Mouse (Mus musculus): ENCODE measurements at regions not wholly inside any gene's neighbourhood (a gene's known extent, or its start where the extent isn't known, plus 50 kb on each side); places are given as distances from the start of the nearest gene placed in this dataset.

DNA sequence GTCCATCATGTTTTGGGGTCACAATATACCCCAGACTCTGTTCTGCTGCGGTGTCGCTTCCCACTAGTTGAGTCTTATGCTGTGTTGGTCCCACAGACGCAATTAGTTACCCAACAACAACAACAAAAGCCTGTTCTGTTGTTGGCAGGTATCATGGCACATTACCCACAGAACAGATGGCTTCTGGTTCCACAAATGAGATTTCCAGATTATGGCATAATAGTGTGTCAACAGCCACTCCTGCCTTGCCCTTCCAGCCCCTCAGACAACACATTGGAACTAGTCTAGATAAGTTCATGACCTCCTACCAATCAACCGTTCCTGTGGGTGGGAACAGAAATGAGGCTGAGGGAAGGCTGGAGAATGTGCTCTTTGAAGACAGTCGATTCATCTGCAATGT lies 351.5 kb downstream of the Fut8 start:
- peak; percentile 40 to 43 for DNase-seq

GRCm38 (mm10) chr12:77594092-77594491 lies 356.2 kb downstream of the Fut8 start:
- DNase-seq = peak; percentile 67 to 68

GRCm38 (mm10) chr12:77594657-77595056 lies 356.7 kb downstream of the Fut8 start:
- DNase-seq = peak; percentile 47 to 64

DNA sequence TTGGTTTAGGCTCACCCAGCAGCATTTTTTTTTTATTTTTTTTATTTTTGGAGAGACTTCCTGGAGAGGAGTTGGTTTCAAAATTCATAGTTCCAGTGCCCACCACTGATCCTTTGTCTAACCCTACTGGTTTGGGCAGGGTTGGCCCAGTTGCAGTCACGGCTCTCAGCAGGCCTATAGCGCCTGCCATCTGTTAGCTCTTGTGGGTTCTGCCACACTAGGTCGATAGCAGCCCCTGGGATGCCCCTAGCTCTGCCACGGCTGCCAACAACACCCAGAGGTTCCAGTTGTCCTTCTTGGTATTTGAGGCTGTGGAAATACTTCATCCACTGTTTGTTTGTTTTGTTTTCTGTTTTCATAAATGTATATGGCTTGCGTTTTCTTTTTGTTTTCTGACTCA lies 357.9 kb downstream of the Fut8 start:
- DNase-seq = peak; percentile 60 to 87

- DNase-seq = peak; percentile 64 to 69
Observed at GRCm38 (mm10) chr12:77596676-77597075, 358.8 kb downstream of the Fut8 start.

DNA sequence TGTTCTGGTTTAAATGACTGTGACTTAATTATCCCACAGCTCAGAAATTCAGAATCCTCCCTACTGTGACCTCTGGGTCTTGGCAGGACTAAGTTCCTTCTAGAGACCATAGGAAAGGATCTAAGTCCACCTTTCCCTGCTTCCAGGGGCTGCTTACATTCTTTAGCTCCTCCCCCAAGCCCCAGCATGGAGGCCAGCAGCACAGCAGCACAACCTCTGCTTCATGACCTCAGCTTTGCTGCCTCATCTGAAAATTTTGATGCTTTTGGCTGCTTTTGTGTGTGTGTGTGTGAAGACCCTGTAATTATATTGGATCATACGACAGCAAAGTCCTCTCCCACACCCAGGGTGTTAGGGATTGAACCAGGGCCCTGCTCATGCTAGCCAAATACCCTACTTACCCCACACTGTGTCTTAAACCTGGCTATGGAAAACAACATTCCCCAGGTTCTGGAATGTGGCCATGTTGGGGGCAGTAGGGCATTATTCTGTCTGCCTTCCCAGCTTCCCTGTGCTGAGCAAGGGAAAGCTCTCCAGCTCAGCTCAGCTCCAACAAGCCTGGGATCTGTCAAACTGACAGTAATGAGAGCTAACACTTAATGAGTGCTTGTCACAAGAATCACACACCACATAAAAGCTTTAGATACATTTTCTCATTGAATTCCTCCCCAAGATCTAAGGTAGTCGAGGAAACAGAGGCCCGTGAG lies 359.9 kb downstream of the Fut8 start:
- peak; percentile 81 to 90 for DNase-seq

DNA sequence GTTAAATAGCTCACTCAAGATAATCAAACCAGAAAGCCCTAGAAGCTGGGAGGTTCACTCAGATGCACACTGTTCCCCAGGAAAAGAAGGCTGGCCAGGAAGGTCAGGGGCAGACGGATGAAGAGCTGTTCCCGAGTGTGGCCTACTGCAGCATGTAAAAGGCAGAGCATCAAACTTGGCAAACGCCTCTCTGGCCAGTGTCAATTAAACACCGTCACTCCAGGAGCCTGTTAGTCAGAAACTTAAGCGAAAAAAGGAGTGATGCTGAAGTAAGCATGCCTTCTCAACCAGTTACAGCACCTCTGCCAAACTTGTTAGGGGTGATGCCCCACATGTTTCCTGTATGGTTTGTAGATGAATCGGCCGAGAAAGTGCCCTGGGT lies 360.4 kb downstream of the Fut8 start:
- DNase-seq = peak; percentile 57 to 59

- peak; percentile 78 to 81 for DNase-seq
Observed at GRCm38 (mm10) chr12:77599391-77599790, 361.5 kb downstream of the Fut8 start.

DNA sequence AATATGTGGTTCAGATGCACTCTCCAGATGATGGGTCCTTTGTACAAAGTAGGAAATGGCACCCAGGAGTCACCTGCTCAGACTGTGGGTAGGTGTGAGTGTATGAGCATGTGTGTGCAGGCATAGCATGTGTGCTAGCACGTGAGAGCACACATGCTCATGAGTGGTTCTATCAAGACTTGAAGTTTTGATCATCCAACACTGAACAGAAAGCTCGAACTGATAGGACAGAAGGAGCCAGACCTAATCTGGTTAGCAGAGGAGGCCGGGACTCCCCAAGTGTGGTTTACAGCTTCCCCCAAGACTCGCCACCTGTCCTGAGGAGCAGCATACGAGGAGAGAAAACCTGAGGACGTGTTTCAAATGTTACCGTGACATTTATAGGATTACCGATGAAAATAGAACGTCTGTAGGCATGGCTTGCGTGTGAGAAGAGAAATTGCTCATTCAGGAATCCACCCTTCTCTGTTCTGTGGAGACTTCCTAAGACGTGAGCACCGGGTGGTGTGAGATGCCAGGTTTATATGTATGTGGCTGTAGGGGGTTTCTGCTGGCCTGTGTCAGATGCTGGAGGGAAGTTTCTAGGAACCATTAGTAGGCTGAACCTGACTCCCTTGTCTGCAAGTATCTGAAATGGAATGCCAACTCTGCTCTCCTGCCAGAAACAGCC lies 366.0 kb downstream of the Fut8 start:
- DNase-seq = no peak

- no peak for DNase-seq
Observed at GRCm38 (mm10) chr12:77617552-77617951, 379.6 kb downstream of the Fut8 start.

DNA sequence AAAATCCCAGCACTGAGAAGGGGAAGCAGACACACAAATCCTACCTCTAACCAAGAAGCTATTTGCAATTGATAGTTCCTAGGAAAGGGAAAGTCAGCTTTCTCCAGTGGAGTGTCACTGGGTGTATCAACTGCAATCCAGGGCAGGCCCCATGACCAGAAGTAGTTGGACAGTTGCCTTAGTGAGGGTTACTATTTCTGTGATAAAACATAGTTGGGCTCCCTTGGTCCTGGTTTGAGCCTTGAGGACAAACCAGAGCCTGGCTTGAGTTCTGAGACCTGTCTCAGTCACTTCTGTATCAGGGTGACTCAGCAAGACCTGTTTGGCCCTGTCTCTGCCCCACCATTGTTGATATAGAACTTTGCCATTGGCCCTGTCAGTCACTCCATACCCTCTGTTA lies 384.3 kb downstream of the Fut8 start:
- DNase-seq = no peak

DNA sequence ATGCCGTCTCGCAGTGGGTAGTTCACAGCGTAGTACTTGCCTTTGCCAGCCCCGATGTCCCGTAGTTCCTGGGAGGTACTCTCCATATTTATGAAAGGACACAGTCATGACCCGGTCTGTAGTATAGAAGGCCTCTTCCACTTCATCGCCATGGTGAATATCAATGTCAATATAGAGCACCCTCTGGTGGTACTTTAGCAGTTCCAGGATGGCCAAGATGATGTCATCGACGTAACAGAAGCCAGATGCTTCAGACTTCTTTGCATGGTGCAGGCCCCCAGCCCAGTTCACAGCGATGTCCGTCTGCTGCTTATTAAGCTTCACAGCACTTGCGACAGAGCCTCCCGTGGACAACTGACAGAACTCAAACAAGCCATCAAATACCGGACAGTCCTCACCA lies 386.4 kb downstream of the Fut8 start:
- peak; percentile 39 to 57 for DNase-seq

- no peak for DNase-seq
Observed at GRCm38 (mm10) chr12:77628358-77628850, 390.5 kb downstream of the Fut8 start.

DNA sequence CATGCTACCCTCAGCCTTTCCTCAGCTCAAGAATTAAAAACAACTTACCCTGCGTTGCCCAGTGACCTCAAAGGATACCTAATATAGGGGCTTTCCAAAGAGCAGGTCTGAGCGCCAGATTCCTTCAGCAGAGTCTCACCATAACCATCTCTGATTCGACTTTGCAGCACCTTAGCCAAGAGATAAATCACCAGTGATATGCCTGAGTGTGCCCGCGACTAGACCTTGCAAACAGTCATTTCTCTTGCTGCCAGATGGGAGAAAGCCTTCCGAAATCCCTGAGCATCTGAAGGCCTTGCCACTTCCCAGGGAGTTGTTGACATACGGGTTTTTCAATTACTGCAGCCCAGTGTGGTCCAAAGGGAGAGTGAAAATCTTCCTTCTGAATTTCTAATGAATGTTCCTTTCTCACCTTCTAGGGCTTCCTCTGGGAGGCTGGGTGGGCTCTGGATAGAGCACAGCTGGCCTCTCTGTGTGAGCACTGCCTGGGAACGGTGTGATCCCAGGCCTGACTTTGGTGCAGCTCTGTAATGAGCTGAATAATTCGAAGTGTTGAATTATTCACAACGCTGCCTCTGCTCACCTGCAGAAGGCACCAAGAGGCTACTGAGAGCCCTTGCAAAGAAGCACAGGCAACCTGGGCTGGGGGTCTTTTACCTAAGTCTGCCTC lies 396.2 kb downstream of the Fut8 start:
- peak; percentile 37 to 41 for DNase-seq

- DNase-seq = peak; percentile 87 to 91
Observed at GRCm38 (mm10) chr12:77638266-77638665, 400.3 kb downstream of the Fut8 start.

GRCm38 (mm10) chr12:77642336-77642735 lies 404.4 kb downstream of the Fut8 start:
- no peak for DNase-seq

DNA sequence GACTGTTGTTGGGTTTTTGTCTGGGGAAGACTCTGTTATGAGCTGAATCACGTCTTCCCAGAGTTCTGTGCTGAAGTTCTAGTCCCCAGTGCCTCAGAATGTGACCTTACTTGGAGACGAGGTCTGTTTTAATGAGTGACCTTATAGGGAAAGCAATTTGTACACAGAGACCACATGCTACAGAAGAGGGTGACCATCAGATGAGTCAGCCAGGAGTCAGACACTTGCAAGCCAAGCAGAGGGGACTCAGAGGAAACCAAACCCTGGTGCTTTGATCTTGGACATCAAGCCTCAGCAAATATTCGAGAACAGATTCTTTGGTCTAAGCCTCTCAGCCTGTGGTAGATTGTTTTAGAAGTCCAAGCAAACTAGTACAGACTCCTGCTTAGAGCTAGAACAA lies 409.9 kb downstream of the Fut8 start:
- DNase-seq = no peak

GRCm38 (mm10) chr12:77654282-77654681 lies 416.4 kb downstream of the Fut8 start:
- no peak for DNase-seq

- no peak for DNase-seq
Observed at GRCm38 (mm10) chr12:77657060-77657459, 419.1 kb downstream of the Fut8 start.

- no peak for DNase-seq
Observed at GRCm38 (mm10) chr12:77657878-77658277, 420.0 kb downstream of the Fut8 start.

DNA sequence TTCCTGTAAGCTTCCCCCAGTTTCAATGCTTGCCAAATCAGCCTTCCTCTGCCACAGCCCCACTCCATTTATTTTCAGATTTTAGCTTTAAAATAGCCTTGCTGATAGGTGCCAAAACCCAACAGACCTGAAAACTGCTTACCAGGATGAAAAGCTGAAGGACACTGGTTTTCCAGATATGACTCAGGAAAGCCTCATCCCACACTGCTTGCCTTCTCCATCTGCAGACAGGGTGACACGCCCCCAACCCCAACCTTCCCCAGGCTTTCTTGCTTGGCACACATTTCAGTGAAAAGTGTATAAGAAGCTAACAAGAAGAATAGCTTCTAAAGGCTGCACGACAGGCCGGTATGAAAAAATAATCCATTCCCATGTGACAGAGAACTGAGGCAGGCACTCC lies 425.3 kb downstream of the Fut8 start:
- no peak for DNase-seq

DNA sequence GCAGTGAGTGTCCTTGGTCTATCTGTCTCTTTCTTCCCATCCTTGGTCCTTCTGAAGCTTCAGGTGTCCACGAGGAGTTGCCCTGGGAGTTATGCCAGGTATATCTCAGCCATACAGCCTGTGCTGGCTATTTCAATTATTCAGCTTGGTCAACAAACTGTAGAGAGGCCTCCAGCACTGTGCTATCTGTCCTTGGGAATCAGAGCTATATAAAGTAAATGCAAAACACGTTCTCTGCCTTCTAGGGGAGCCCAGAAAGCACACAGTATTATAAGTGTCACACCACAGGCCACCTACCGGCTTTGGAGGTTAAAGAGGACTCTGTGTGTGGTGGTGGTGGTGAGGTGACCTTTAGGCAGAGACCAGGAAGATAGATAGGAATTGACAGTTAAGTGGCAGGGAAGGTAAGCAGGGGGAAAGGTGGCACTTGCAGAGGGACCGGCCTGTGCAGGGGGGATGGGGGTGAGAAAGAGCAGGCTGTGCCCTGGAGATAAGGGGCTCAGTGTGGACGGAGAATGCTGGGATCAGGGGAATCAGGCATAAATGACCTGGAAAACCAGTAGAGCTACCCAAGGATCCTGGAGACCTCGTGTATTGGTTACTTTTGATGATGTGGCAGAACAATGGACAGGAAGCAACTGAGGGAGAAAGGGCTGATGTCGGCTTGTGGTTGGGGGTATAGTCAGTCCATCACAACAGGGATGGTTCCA lies 425.9 kb downstream of the Fut8 start:
- DNase-seq = no peak

DNA sequence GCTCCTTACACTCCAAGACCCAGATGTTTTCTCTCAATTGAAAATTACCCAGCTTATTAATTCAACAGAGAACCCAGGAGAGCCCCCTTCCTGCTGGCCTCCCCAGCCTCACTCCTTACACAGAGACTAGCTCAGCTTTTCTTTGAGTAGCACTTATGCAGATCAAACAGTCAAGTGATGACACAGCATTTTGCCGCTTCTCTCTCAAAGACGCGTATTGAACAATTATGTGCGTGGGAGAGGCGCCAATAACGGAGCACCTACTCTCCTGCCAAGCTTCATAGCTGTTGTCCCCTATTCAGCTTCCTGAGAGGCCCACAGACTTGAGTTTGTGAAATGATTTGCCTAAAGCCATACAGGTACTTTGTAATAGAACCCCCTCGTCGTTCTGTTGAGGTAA lies 428.5 kb downstream of the Fut8 start:
- DNase-seq = peak; percentile 46 to 49
